Mouse (Mus musculus): ENCODE measurements around the gene Spred2.

Spred2 gene

DNA sequence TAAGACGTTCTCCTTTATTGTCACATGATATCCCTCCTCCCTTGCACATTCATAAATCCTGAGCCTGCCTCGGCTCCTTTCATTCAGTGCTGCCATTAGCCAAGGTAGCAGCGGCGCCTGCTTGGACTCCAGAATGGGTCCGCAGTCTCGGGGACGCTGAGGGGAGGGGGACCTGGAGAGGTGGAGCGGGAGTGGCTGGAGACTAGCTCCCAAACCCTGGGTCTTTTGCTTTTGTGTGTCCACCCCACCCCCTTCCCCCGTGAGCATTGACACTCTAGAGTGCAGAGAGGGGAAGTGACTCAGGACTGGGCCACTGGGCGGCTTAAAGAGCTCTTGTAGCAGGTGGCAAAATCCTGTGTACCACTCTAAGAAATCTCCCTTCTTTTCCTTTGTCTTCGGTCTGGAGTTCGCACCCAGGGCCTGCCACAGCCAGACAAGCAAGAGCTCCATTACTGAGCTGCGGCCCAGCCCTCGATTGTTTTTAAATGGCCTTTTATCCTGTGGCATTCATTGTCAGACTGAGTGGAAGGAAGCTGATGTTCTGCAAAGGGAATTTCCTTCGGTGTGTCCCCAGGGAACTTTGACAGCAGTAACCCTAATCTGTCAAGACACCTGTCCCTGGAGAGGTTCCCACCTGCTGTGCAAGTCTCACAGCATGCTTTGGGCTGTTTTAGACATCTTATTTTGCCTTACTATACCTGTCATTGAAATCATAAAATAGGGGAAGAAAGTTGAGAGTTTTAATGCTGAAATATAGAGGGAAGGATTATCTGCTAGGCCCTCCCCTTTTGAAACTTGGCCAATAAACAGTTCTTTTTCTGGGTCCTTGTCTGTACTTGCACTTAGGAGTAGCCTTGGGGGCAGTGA, 2.0 kb downstream of the Spred2 start:
- peak; percentile 76 to 79 for DNase-seq

DNA sequence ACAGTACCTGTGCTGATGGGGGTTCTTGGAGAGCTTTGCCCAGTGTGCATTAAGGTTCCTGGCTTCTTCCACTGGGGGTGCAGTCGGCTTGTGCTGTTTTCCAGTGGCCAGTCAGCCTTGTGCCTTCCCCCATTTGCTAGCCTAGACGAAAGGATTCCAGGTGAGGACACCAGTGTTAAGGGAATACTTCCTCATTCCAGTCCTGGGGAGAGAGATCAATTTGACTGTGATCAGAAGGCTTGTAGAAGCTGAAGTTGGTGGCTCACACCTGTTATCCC, 2.6 kb downstream of the Spred2 start:
- peak; percentile 31 to 50 for DNase-seq

DNA sequence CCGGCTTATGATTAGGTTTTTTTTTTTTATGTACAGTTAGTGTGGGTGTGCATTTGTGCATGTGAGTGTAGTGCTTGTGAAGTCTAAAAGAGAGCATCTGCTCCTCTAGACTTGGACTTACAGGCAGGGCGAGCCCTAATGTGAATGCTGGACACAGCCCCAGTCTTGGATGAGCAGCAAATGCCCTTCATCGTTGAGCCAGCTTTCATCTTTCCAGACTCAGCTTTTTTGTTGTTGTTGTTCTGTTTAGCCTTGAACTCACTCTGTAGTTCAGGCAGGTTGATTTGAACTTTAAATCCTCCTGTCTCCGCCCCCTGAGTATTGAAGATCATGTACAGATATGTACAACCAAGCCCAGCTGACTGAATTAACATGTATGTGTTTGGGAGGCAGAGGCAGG, 4.5 kb downstream of the Spred2 start:
- DNase-seq = peak; percentile 35 to 56

DNA sequence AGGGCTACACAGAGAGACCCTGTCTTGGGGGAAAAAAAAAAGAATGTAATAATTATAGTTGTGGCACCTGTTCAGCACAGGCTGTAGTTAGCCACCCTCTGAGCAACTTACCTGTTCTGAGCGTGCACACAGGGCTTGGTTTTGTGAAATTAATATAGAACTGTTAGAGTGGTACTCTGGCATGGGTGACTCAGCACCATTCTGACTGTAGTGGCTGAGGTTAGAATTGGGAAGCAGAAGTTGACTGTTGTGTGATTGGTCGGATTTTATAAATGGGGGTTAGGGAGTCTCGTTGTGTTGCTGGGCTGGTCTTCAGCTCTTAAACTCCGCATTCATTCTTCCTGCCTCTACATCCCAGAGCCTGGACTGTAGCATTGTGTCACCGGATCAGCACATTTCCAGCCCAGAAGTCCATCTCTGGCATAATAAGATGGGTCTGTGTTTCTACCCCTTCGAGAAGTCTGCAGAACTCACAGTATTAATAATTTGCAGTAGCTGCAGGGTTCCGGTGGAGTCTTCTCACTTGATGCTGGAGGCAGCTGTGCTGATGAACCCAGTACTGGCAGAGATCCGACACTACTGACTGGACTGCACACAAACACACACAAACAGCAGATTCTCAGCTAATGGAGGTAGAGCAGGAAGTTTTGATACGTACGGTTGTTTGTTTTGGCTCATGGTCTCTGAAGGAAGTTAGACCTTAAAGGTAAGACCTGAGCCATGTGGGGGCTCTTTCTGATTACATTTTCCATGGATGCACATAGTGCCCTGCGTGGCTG, 5.1 kb downstream of the Spred2 start:
- DNase-seq = peak; percentile 35 to 52

DNA sequence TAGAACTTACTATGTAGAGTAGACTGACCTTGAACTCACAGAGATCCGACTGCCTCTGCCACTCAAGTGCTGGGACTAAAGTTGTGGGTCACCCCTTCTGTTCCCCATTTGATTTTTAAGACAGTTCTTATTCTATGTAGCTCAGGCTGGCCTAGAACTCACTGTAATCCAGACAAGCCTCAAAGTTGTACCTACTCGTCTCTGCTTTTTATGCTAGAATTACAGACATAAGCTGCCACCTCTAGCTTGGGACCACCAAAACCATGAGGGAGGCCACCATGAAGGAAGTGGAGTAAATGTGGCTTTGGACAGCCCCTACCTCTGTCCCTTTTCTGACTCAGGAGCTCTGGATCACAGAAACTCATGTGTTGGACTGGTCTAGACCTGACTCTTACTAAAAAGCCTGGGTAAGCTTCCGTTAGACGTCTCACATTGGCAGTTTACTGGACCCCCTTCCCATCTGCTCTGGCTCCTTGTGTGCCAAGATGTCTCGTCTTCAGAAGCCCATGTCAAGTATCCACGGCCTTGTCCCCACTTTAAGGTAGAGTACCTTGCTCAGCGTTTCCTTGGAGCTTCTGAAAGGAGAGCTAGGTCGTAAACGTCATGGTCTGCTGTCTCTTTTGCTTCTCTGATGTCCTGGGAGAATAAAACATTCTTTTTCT, 7.5 kb downstream of the Spred2 start:
- peak; percentile 10 to 33 for DNase-seq

DNA sequence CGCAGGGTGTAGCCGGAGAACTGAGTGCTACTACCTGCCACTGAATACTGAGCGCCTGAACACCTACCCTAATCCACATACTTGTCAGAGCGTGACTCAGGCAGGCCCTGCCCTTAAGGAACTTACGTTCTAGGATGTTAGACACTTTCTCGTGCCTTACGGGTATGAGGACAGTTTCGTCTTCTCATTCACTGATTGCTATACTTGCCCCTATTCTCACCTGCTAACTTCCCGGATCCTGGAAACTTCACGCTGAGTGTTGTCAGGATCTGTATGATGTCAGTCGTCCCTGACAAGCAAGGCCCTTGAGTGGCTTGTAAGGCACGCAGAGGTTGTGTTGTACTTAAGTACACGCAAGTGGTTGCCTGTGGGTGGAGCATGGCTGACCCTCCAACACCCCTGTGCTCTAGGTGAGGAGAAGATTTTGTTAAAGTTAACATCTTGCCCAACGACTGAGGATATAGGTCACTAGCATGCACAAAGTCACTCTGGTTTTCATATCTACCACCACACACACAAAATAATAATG, 8.9 kb downstream of the Spred2 start:
- no peak for DNase-seq

DNA sequence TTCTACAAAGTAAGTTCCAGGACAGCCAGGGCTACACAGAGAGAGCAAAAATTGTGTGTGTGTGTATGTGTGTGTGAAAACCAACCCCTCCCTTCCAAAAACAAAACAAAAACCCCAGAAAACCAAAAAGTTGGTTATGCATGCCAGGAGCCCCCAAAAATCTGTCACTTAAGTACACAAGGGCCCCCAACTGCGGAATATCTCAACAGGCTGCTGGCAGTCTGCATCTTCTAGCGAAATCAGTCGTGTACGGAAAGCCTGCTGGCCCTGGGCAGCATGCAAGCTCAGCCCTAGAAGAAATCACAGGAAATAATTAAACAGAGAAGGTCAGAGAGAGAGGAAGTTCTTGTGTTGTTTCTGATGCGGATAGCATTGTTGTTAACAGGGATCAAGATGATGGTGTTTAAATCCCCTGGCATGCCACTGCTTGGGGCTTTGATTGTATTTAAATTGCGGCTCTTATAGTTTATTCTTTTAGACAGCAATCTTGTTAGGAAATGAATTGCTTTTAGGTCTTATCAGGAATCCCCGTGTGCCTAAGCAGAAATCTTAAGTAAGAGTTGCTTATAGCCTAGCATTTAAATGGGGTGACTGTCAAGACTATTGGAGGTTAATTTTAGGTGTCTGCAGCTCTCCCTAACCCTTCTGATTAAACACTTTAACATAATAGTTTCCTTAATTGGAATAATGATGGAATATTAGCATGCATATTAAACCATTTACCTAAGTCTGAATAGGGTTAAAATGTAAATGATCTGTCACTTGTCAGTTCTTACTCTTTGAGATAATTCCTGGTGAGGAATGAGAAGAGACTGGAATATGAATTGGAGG, 11.6 kb downstream of the Spred2 start:
- peak; percentile 61 to 65 for DNase-seq

DNA sequence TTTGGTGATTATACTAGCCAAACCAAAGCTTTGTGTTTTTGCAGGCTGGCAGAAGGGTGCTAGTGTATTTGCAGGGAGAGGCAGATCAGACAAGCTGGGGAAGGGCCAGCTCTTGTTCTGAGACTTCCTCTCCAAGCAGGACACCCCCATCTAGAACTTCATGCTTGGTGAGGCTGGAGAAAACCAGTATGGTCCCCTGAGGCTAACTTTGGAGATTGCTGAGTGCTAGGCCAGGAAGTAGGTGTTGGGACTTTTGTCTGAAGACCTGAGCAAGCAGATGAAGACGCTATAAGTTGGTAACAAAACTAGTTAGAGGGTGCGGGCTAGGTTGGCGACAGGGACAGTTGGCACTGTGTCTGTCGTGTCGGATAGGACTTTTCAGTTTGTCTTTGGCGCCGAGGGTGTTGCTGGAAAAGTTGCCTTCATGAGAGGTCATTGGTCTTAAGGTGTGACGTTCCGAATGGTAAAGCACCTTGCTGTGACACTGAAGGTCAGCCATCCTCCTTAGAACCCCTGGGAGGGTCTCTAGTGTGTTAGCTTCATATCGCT, 14.4 kb downstream of the Spred2 start:
- DNase-seq = peak in 1 of 2 experiments; percentile 45

DNA sequence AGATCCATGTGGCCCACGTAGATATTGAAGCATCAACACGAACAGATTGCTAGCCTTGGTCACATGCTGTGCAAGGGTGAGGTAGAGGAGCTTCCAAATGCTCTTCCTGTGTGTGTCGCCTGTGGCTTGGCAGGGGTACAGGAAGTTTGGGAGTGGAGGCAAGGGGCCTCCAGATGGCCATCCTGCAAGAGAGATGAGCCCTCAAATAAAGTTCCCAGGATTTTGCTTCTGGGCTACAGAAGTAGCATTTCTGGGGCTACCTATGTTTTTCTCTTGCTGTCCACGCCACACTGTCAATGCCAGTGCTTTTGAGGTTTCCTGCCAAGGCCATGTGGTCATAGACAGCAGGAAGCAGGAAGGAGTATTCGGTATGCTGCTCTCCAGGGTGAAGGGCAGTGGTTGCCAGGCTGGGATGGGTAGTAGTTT, 15.1 kb downstream of the Spred2 start:
- DNase-seq = peak; percentile 92 to 96

DNA sequence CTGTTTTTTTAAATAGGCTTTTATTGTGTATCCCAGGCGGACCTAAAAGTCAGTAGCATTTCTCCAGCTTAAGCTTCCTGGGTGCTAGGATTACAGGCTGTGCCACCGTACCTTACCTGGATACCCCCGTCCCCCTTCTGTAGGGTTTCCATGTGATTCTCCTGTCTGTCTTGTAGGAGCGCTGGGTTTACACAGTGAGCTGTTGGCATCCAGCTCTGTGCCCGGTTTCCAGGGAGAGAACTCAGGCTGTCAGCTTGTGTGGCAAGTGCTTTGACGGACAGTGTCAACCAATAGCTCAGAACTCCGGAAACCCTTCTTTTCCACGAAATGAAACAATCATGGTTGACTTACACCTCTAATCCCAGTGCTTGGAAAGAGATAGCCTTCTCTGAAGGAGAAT, 15.7 kb downstream of the Spred2 start:
- DNase-seq = peak; percentile 72 to 76

DNA sequence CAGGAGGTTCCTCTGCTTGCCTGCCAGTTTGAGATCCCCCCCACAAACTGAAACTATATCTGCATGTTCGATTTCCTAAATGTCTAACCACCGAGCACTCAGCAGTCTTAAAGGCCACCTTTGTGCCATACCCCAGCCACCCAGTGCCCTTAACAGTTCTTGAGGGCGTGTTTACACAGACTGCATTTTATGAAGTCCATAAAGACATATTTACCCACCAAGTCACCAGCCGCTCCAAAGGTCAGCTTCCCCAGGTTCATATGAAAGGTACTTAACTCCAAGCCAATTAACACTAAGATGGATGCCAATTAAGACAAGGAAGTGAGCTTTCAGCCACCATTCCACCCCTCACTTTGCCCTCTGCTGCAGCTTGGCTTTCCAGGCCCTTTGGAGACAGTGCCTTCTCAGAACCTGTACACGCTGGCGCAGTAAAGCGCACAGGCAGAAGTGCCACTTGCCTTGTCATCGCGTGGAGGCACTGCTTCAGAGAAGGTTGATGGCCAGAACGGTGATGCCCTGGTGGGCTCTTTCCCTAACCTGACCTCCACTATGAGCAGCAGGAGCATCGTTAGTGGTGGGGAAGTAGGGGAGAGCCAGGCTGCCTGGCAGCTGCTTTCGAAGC, 17.1 kb downstream of the Spred2 start:
- DNase-seq = peak; percentile 57 to 58

DNA sequence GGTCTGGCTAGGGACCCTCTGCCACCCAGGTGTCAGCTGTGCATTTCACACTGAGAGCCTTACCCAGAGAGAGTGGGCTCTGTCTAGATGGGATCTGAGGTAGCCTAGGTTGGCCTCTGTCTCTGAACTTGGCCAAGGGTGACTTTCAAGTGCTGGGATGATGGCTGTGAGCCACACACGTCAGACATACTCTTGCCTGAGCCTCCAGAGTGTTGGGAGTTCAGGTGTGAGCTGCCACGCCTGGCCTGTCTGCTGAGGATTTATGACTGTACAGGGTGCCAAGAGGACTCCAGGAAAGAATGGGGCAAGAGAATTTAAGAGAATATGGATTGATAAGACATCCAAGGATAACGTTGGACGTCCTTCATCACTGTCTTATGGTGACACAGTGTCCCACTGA, 17.8 kb downstream of the Spred2 start:
- DNase-seq = peak in 1 of 2 experiments; percentile 52

DNA sequence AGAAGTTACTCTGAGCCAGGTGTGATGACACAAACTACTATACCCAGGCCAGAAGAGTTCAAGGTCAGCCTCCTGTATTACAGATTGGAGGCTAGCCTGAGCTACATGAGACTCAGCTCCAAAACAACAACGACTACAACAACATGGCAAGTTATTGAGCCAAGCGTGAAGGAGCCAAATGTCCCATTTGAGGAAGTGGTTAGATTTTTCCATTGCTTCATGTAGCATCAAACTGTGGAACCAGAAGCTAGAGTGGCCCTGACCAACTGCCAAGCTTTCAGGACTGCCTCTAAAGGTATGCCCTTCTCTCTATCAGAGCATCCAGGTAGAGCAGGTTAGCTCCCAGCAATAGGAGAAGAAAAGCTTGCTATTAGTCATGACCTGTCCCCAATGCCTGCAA, 19.6 kb downstream of the Spred2 start:
- DNase-seq = no peak

DNA sequence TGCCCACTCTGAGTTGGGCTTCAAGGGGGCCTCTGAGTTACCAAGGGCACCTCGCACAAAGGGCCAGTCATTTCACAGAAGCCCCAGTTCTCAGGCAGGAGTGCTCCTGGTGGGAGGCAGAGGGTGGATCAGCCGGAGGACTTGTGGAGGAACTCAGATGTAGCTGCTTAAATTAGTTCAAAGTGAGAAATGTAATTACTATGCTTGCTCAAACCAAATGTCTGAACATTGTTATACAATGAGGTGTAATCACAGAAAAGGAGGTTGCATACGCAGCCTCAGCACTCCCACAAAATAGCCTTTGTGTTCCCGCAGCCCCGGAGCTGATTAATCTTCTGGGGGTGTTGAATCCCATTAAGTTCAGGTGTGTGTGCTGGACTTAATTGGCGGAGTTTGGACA, 20.5 kb downstream of the Spred2 start:
- DNase-seq = no peak

DNA sequence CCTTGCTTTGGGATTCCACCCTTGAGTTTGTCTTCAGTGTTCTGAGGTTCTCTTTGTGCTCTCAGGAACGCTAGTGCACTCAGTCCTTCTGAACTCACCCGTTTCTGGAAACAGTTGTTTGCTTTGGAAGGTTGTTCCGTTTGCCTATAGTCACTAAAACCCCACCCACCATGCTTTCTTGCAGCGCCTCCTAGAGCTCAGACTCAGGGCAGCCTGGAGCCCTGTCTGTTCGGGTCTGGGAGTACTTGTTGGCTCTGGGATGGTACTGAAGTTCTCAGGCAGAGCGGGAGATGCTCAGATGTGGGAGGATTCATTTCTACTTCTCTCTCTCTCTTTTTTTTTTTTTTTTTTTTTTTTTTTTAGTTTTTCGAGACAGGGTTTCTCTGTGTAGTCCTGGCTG, 22.5 kb downstream of the Spred2 start:
- no peak for DNase-seq

DNA sequence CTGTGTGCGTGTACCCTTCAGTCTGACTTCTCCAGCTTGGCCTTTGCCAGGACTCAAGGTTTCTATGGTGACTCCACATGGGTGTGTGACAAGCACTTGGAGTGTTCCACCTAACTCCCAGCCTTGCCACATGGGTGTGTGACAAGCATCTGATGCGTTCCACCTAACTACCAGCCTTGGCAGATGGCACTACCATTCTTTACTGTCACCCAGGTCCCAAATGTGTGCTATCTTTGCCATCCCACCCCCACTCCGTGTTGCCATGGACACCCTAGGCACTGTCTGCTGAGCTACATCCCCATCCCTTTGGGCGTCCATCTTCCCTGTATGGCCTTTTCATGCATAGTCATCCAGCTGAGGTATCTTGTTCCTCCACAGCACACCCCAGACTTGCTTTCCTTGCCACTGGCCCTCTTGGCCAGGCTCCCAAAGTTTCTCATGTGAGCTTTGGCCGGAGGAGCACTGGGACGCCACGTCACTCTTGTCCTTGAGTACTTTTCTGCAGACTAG, 23.5 kb downstream of the Spred2 start:
- peak; percentile 53 to 58 for DNase-seq

DNA sequence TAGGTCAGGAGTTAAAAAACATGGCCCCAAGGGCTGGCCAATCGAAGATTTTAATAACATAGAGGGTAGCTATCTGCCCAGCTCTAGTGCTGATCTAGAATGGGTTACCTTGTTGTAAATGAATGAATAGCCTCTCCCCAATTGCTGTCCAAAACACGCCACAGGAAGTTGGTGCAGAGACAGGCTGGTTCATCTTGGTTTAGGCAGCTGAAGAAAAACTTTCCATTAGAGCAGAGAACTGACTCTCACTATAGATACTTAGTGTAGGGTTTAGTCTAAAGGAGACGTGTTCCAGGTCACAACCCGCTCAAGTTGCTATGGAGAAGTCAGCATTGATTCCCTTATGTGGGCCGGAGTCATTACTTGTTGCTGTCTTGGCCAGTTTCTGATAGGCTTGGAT, 25.6 kb downstream of the Spred2 start:
- DNase-seq = no peak

DNA sequence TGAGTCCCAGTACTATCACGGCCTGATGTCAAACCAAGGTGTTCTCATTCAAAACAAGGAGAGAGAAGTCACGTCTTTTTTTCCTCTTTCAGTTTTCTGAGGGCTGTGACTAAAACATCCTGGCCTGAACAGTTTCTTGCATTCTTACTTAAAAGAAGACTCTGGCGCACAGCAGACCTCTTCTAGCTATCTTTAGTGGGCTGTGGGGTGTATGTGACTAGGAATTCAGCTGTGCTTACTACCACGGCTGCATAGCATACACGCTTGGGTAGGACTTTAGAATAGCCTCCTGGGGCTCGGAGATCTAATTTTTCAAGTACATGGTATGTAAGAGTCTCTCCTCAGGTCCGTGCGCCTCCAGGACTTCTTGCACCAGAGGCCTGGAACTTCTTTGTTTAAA, 26.0 kb downstream of the Spred2 start:
- DNase-seq = no peak

DNA sequence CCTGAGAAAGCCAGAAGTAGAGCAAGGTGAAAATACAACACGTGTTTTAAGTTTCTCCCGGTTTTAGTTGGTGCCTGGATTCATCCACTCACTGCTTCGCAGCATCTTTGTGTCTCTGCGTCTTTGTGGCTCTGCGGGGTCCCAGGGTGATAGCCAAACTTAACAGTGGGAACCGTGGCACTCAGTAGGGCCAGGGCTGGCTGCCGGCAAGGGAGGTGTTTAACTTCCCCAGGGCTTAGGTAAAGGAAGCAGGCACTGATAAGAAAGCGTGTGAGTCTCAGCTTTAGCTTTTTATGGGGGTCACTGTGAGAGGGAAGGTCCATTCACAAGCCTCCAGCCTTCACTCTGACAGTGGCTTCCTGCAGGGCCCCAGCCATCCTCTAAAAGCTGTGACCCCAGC, 28.8 kb downstream of the Spred2 start:
- DNase-seq = peak; percentile 63 to 64

DNA sequence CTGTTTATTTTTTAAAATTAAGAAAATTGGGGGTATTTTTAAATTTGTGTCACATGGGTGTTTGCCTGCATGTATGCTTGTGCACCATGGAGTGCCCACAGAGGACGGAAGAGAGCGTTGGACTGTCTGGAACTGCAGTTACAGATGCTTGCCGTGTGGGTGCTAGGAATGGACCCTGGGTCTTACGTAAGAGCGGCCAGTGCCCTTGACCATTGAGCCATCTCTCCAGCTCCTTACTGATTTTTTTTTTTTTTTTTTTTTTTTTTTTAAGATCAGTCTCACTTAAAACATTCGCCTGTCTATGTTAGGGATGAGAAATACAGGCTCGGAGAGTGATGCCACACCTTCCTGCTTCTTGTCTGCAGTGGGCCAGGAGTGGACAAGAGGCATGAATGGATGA, 29.7 kb downstream of the Spred2 start:
- no peak for DNase-seq

DNA sequence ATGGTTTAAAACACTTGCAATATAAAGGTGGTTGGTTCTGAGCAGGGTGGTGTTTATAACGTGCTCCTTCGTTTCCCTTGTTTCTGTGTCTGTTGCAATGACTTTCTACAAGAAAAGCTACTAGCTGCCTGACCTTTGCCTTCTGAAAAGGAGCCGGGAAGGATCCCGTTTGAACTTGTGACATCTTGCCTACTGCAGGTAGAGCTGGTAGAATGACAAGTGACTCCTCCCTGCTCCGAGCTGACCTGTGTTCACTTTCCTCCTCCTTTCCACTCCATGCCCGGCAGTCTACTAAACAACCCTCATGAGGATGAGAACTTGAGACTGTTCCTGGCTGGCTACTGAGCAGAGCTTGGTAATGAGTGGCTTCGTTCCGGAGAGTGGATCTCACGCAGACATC, 30.9 kb downstream of the Spred2 start:
- DNase-seq = no peak

DNA sequence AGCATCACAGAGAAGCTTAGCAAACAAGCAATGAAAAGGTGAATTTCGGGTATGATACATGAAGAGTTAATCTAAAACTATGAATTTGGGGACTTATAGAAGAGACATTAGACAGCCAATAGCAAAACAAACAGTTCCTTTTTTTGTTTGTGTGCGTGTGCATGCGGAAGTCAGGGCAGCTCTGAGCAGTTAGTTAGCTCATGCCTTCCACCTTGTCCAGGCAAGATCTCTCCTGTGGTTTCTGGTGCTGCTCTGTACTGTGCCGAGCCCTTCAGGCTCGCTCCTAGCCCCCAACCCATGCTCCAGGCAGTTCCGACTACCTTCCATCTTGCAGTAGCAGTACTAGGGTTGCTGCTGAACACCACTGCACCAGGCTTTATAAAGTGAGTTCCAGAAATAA, 31.5 kb downstream of the Spred2 start:
- DNase-seq = no peak
